Mouse (Mus musculus): Measurements from ENCODE around the gene Pheta1. TPM values are rescaled to one million over a fixed set of nuclear protein-coding genes. Genes with fewer than 3 reads are reported as not detected.

The Pheta1 gene
- polyA plus RNA-seq (2014; fragmentation: Nextera tagmentation; extraction: Ambion mirVana): 23.3 and 24.4 TPM in 2 replicates

- DNase-seq (ENCODE audit: low spot score): peak; percentile 96
- Histone ChIP-seq H3K4me3 (ENCODE audit: low read depth, low read length) (peak within 1 kb of the TSS; percentile 87), H3K27ac (ENCODE audit: low read depth) (peak within 1 kb of the TSS; percentile 83), H3K27me3 (replicated peaks; ENCODE audit: control insufficient read depth, insufficient read depth, low read length) (peaks cover 9% of the 10 kb centered on the region), H3K4me1 (replicated peaks; ENCODE audit: control insufficient read depth, insufficient read depth, low read length) (peaks cover 22% of the 10 kb centered on the region), H3K9ac (ENCODE audit: low read length) (peak within 1 kb of the TSS; percentile 83), H3K9me3 (ENCODE audit: control insufficient read depth, low read length) (no peaks in the 10 kb centered on the region), H3K36me3 (ENCODE audit: control insufficient read depth, insufficient read depth, low read length) (peaks cover 28% of the 10 kb centered on the region), H3K4me2 (ENCODE audit: low read length) (peak within 1 kb of the TSS; percentile 91)
- ATAC-seq (replicated peaks; ENCODE audit: low FRiP score, low TSS enrichment, low read depth): peak; percentile 87
- WGBS: under 1% methylated on average over 41 of the region's 42 CpGs
Measured at GRCm38 (mm10) chr5:121848743-121849142, at the start of gene Pheta1. Gene Pheta1 (plus strand): TSS chr5:121848984.

GRCm38 (mm10) chr5:121807186-121807585, 41.6 kb upstream of the Pheta1 start:
- Histone ChIP-seq H3K4me3 (ENCODE audit: low read depth, low read length) (no peak overlapping the region), H3K36me3 (ENCODE audit: control insufficient read depth, insufficient read depth, low read length) (peaks cover 78% of the 10 kb centered on the region), H3K27me3 (replicated peaks; ENCODE audit: control insufficient read depth, insufficient read depth, low read length) (no peaks in the 10 kb centered on the region), H3K9me3 (ENCODE audit: control insufficient read depth, low read length) (no peaks in the 10 kb centered on the region), H3K4me1 (replicated peaks; ENCODE audit: control insufficient read depth, insufficient read depth, low read length) (no peaks in the 10 kb centered on the region), H3K4me2 (ENCODE audit: low read length) (no peak overlapping the region), H3K9ac (ENCODE audit: low read length) (no peak overlapping the region), H3K27ac (ENCODE audit: low read depth) (peak overlapping the region; percentile 1; the same call in 1 of the 2 replicates)
- 51% methylated on average over 3 of the region's 3 CpGs for WGBS
- DNase-seq (ENCODE audit: low spot score) (no peak), ATAC-seq (replicated peaks; ENCODE audit: low FRiP score, low TSS enrichment, low read depth) (no peak)

GRCm38 (mm10) chr5:121808202-121808601, 40.6 kb upstream of the Pheta1 start:
- DNase-seq (ENCODE audit: low spot score): no peak
- no peaks in the 10 kb centered on the region for H3K27me3 ChIP-seq (replicated peaks; ENCODE audit: control insufficient read depth, insufficient read depth, low read length)
- no peak overlapping the region for H3K27ac ChIP-seq (ENCODE audit: low read depth)
- H3K36me3 ChIP-seq (ENCODE audit: control insufficient read depth, insufficient read depth, low read length): peaks cover 78% of the 10 kb centered on the region
- no peak for ATAC-seq (replicated peaks; ENCODE audit: low FRiP score, low TSS enrichment, low read depth)
- WGBS: 84% methylated on average over 2 of the region's 2 CpGs
- H3K4me3 ChIP-seq (ENCODE audit: low read depth, low read length): no peak overlapping the region
- no peaks in the 10 kb centered on the region for H3K4me1 ChIP-seq (replicated peaks; ENCODE audit: control insufficient read depth, insufficient read depth, low read length)
- H3K9ac ChIP-seq (ENCODE audit: low read length): no peak overlapping the region
- H3K4me2 ChIP-seq (ENCODE audit: low read length): no peak overlapping the region
- H3K9me3 ChIP-seq (ENCODE audit: control insufficient read depth, low read length): no peaks in the 10 kb centered on the region

GRCm38 (mm10) chr5:121809667-121810224, 39.0 kb upstream of the Pheta1 start:
- H3K36me3 ChIP-seq (ENCODE audit: control insufficient read depth, insufficient read depth, low read length): peaks cover 77% of the 10 kb centered on the region

GRCm38 (mm10) chr5:121810331-121811151, 38.2 kb upstream of the Pheta1 start:
- WGBS: 79% methylated on average over 17 of the region's 17 CpGs
- Histone ChIP-seq H3K4me1 (replicated peaks; ENCODE audit: control insufficient read depth, insufficient read depth, low read length) (no peaks in the 10 kb centered on the region), H3K4me3 (ENCODE audit: low read depth, low read length) (no peak overlapping the region), H3K4me2 (ENCODE audit: low read length) (no peak overlapping the region), H3K27ac (ENCODE audit: low read depth) (no peak overlapping the region), H3K27me3 (replicated peaks; ENCODE audit: control insufficient read depth, insufficient read depth, low read length) (no peaks in the 10 kb centered on the region), H3K36me3 (ENCODE audit: control insufficient read depth, insufficient read depth, low read length) (peaks cover 78% of the 10 kb centered on the region), H3K9ac (ENCODE audit: low read length) (no peak overlapping the region), H3K9me3 (ENCODE audit: control insufficient read depth, low read length) (no peaks in the 10 kb centered on the region)
- DNase-seq (ENCODE audit: low spot score) (no peak), ATAC-seq (replicated peaks; ENCODE audit: low FRiP score, low TSS enrichment, low read depth) (no peak; the same call in 1 of the 2 replicates)

More at GRCm38 (mm10) chr5:121809667-121810224, 39.0 kb upstream of the Pheta1 start:
- no peak for ATAC-seq (replicated peaks; ENCODE audit: low FRiP score, low TSS enrichment, low read depth)
- Histone ChIP-seq H3K9ac (ENCODE audit: low read length) (no peak overlapping the region), H3K27ac (ENCODE audit: low read depth) (no peak overlapping the region), H3K9me3 (ENCODE audit: control insufficient read depth, low read length) (no peaks in the 10 kb centered on the region), H3K27me3 (replicated peaks; ENCODE audit: control insufficient read depth, insufficient read depth, low read length) (no peaks in the 10 kb centered on the region), H3K4me3 (ENCODE audit: low read depth, low read length) (no peak overlapping the region), H3K4me2 (ENCODE audit: low read length) (no peak overlapping the region), H3K4me1 (replicated peaks; ENCODE audit: control insufficient read depth, insufficient read depth, low read length) (no peaks in the 10 kb centered on the region)
- 65% methylated on average over 5 of the region's 5 CpGs for WGBS
- no peak for DNase-seq (ENCODE audit: low spot score)

- Histone ChIP-seq H3K27me3 (replicated peaks; ENCODE audit: control insufficient read depth, insufficient read depth, low read length) (no peaks in the 10 kb centered on the region), H3K27ac (ENCODE audit: low read depth) (no peak overlapping the region), H3K4me1 (replicated peaks; ENCODE audit: control insufficient read depth, insufficient read depth, low read length) (no peaks in the 10 kb centered on the region), H3K36me3 (ENCODE audit: control insufficient read depth, insufficient read depth, low read length) (peaks cover 79% of the 10 kb centered on the region), H3K4me2 (ENCODE audit: low read length) (no peak overlapping the region), H3K9me3 (ENCODE audit: control insufficient read depth, low read length) (no peaks in the 10 kb centered on the region), H3K4me3 (ENCODE audit: low read depth, low read length) (no peak overlapping the region), H3K9ac (ENCODE audit: low read length) (no peak overlapping the region)
- ATAC-seq (replicated peaks; ENCODE audit: low FRiP score, low TSS enrichment, low read depth): no peak
- DNase-seq (ENCODE audit: low spot score): no peak
- 94% methylated on average over 5 of the region's 5 CpGs for WGBS
Measured at GRCm38 (mm10) chr5:121811485-121811931, 37.3 kb upstream of the Pheta1 start.

- H3K36me3 ChIP-seq (ENCODE audit: control insufficient read depth, insufficient read depth, low read length): peaks cover 87% of the 10 kb centered on the region
- DNase-seq (ENCODE audit: low spot score): no peak
Measured at GRCm38 (mm10) chr5:121812526-121813243, 36.1 kb upstream of the Pheta1 start.

GRCm38 (mm10) chr5:121813744-121814143, 35.0 kb upstream of the Pheta1 start:
- Histone ChIP-seq H3K27me3 (replicated peaks; ENCODE audit: control insufficient read depth, insufficient read depth, low read length) (no peaks in the 10 kb centered on the region), H3K36me3 (ENCODE audit: control insufficient read depth, insufficient read depth, low read length) (peaks cover 93% of the 10 kb centered on the region), H3K9me3 (ENCODE audit: control insufficient read depth, low read length) (no peaks in the 10 kb centered on the region), H3K4me1 (replicated peaks; ENCODE audit: control insufficient read depth, insufficient read depth, low read length) (no peaks in the 10 kb centered on the region), H3K4me2 (ENCODE audit: low read length) (no peak overlapping the region), H3K9ac (ENCODE audit: low read length) (no peak overlapping the region), H3K4me3 (ENCODE audit: low read depth, low read length) (no peak overlapping the region), H3K27ac (ENCODE audit: low read depth) (no peak overlapping the region)
- DNase-seq (ENCODE audit: low spot score) (no peak), ATAC-seq (replicated peaks; ENCODE audit: low FRiP score, low TSS enrichment, low read depth) (no peak)
- 94% methylated on average over 10 of the region's 10 CpGs for WGBS

More at GRCm38 (mm10) chr5:121812526-121813243, 36.1 kb upstream of the Pheta1 start:
- no peak for ATAC-seq (replicated peaks; ENCODE audit: low FRiP score, low TSS enrichment, low read depth)
- Histone ChIP-seq H3K27me3 (replicated peaks; ENCODE audit: control insufficient read depth, insufficient read depth, low read length) (no peaks in the 10 kb centered on the region), H3K4me2 (ENCODE audit: low read length) (no peak overlapping the region), H3K4me1 (replicated peaks; ENCODE audit: control insufficient read depth, insufficient read depth, low read length) (no peaks in the 10 kb centered on the region), H3K9me3 (ENCODE audit: control insufficient read depth, low read length) (no peaks in the 10 kb centered on the region), H3K9ac (ENCODE audit: low read length) (no peak overlapping the region), H3K4me3 (ENCODE audit: low read depth, low read length) (no peak overlapping the region), H3K27ac (ENCODE audit: low read depth) (no peak overlapping the region)
- 81% methylated on average over 7 of the region's 7 CpGs for WGBS

Data from intestine, embryonic 14.5 days (tissue).